Mouse (Mus musculus): ENCODE results near the gene Col1a2.

- TF ChIP-seq CTCF (IDR thresholded peaks at IDR 0.05; ENCODE audit: control insufficient read depth, insufficient read depth, insufficient read length) (no peak), MYOD1 (IDR thresholded peaks at IDR 0.05; ENCODE audit: control insufficient read depth, insufficient read length, low read depth) (no peak), MYOG (IDR thresholded peaks at IDR 0.05; ENCODE audit: control insufficient read depth, extremely low read depth, insufficient read length) (no peak), MAX (IDR thresholded peaks at IDR 0.05) (peak; percentile 43), CEBPB (IDR thresholded peaks at IDR 0.05; ENCODE audit: low read depth) (no peak), USF1 (IDR thresholded peaks at IDR 0.05; ENCODE audit: low read depth) (no peak), FOSL1 (IDR thresholded peaks at IDR 0.05; ENCODE audit: insufficient read depth, low read length, poor library complexity, severe bottlenecking) (no peak)
Observed at GRCm38 (mm10) chr6:4505158-4505997, 764 bp downstream of the Col1a2 start.

Data from C2C12 (cell line).